Mouse (Mus musculus) brain, embryonic 14.5 days (tissue): ENCODE results near the gene Tmem273.

Source experiments
- CTCF ChIP-seq: fragments of 200-500 bp; IDR thresholded peaks from 2 replicates; pipeline ENCODE4 v1.5.1; 2012; ENCODE audit warnings: inconsistent platforms, mild to moderate bottlenecking, moderate library complexity, borderline replicate concordance; ENCODE audit not compliant: insufficient read depth, insufficient read length; ENCODE audit errors: extremely low read depth
- POLR2A ChIP-seq: fragments of 200-500 bp; IDR thresholded peaks from 2 replicates; pipeline ENCODE4 v1.6.1; 2012; ENCODE audit warnings: mild to moderate bottlenecking, inconsistent platforms, borderline replicate concordance; ENCODE audit not compliant: poor library complexity, insufficient read depth, insufficient read length, severe bottlenecking; ENCODE audit errors: extremely low read depth

DNA sequence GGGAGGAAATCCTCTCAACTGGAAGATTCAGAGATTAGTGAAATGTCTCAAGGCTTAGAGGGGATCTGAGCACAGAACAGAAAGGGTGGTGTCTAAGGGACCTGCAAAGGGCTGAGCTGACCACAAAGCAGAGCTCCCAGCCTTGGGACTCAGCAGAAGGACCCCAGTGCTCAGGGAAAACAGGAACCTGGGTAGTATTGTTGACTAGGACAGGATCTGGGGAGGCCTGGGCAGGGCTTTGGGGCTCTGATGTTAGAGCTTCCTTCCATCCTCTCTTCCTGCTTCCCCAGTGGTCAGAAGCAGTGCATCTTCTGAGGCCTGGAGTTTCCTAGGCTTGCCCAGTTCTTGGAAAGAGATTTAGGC, 15.9 kb downstream of the Tmem273 start:
- TF ChIP-seq POLR2A, result no peak
- no peak for TF ChIP-seq CTCF
